Mouse (Mus musculus) erythroblast, adult 5-6 weeks (primary cell): Measurements from ENCODE around the gene Slc25a22. TPM values are rescaled to one million over a fixed set of nuclear protein-coding genes. Genes with fewer than 3 reads are reported as not detected.
A peak's percentile ranks its signal among the peaks of the same experiment; 100 is the strongest.

ENCODE experiments used
- ATAC-seq: replicated peaks from 2 replicates; pipeline ENCODE4 v1.8.0; 2016; ENCODE audit warnings: moderate number of reproducible peaks, mild to moderate bottlenecking, moderate TSS enrichment, inconsistent platforms; ENCODE audit not compliant: poor library complexity, low FRiP score, severe bottlenecking
- total RNA-seq, 2 experiments: library from RNA; stranded (forward) in 1 of 2; stranded (reverse) in 1 of 2; fragments of 150-400 nt in 1 of 2; fragments of 200-764, 138-1000 nt in 1 of 2; gene quantifications; 2 replicates each; pipeline versions ENCODE4 v1.2.3 to v1.2.4; 2015 to 2017; ENCODE audit warnings: low replicate concordance in 2 of 2

The Slc25a22 gene
- total RNA-seq, 2 experiments from 2014 or later = 3.2 to 11.7 TPM

DNA sequence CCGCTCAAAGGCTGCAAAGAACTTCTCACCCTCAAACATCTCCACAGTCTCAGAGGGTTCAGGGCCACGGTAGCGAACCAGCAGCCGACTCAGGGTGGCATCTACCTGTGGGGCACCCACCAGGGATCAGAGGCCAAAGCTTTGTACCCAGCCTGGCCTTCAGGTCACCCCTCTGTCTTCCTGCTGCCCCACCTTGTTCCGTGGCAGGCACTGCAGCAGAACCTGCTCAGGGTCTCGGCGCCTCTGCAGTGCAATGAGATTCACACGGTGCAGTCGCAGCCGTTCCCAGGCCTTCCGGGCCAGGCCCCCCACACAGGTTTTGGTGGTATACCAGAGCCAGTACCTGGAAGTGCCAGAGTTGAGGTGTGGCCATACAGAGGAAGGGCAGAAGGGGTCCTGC, 2.1 kb upstream of the Slc25a22 start:
- ATAC-seq = no peak

GRCm38 (mm10) chr7:141439140-141439679, 1.5 kb upstream of the Slc25a22 start:
- ATAC-seq = no peak

DNA sequence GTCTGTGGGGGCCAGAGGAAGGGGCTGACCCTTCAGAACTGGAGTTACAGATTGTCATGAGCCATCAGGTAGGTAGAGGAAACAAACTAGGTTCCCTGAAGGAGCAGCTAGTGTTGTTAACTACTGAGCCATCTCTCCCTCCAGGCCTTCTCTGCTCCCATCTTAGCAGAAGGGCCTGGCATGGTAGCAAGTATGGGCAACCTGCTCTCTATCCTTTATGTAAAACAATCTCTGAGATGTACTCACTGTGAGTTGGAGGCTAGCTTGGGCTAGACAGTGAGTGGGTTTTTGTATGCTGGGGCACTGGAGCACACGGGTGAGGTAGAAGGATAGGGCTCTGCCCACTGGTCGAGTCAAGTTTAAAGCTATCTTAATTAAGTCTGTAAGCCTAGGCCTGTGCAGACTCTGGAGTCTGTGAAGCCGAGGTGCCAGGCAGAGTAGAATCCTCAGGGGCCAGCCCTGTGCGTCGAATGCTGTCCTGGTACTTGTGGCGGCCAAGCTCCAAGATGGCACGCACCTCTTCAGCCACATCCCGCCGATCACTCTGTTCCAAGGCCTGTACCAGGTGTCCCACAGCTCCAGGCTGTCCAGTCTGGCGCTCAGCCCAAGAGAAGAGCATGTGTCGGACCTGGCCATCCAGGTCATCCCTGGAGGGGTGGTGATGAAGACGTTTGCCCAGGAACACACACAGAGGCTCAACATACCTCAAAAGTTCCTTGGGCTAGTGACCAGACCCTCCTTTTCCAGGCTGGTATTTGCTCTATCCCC, 693 bp upstream of the Slc25a22 start:
- no peak for ATAC-seq

DNA sequence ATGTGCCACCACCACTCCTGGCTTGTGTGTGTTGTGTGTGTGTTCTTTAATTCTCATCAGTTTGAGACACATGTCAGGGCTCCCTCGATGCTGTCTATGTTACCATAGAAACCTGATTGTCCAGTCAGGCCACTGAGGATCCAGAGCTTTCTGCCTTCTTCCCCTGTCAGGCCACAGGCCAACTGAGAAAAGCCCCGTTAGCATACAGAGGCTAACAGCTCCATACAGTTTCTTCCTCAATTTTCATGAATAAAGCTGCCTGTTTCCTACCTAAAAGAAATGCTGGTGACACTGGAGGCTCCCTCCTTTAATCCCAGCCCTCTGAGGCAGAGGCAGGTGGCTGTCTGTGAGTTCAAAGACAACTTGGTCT, 1.2 kb downstream of the Slc25a22 start:
- no peak for ATAC-seq

- no peak for ATAC-seq
Observed at GRCm38 (mm10) chr7:141435856-141436522, 1.7 kb downstream of the Slc25a22 start.

DNA sequence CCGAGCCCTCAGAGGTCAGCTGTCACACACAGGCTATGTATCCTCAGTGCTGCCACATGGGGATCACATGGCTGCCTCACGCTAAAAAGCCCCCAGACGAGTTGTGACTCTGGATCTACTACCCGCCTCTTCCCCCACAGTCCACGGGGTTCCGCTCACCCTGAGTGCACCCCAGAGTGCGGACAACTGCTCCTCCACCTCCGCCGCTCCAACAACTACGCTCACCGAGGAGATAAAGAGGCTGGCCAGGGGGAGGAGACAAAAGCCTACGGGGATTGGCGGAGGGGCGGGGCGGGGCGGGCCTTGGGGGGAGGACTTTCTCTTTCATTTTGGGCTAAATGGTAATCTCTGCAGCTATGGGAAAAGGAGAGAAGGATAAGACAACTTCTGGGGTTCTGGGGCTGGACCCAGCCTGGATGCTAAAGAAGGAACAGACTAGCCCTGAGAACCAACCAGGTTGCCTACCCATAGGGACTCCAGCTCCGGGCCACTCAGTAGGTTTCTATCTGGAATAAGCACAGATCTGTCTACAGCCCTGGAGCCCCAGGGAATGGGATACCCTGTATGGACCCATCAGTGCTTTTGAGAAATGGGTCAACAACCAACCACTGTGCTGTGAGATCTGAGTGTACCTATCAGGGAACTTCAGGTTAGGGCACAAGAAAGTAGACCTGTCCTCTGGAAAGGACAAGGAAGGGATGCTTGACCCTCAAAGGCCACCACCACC, 2.4 kb downstream of the Slc25a22 start:
- peak; percentile 71 for ATAC-seq

DNA sequence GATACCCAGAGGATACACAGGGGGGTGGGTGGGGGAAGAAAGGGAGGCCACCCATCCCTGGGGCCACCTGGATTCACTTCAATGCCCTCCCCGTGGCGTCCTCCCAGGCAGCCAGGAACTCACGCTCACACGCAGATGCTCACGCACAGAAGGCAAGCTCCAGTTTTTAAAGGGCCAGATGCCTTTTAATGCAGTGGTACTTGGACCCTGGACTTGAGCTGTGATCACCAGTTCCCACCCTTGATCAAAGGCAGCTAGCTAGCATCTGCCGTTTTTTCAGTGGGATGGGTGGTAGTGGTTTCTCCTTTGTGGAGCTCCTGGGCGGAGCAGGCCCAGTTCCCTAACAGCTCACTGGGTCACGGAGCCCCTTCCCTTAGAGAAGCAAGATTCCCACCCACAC, 3.2 kb downstream of the Slc25a22 start:
- no peak for ATAC-seq

- no peak for ATAC-seq
Observed at GRCm38 (mm10) chr7:141433517-141434400, 3.9 kb downstream of the Slc25a22 start.

DNA sequence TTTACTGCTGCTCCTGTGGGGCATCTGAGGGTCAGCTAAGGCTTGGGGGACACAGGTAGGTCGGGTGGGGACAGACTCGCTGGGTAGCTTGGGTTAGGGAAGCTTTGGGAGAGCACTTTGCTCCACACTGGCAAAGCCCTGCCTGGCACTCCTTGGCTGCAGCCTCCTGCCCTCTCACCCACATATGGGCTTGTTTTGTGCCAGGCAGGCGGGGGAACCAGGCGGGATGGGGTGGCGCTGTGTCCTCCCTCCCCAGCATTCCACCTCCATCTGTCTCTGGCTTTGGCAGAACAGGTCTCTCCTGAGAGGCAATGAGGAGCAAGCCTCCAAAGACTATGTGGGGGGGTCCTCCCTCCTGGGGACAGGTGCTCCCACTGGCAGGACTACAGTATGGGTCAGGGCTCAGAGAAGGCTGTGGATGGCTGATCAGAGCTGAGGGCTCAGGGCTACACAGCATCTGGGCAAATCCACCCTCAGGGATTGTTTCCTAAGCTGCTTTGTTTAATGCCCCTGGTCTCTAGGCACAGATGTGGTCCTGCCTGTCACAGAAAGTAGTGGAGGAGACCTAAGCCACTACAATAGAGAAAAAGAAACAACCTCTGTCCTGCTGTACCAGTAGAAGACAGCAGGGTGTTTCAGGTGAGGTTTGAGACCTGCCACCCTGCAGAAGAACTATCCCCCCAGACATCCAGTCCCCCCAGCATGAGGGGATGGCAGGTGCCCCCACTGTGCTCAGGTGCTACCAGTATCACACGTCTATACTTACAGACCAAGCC, 4.8 kb downstream of the Slc25a22 start:
- ATAC-seq = no peak

DNA sequence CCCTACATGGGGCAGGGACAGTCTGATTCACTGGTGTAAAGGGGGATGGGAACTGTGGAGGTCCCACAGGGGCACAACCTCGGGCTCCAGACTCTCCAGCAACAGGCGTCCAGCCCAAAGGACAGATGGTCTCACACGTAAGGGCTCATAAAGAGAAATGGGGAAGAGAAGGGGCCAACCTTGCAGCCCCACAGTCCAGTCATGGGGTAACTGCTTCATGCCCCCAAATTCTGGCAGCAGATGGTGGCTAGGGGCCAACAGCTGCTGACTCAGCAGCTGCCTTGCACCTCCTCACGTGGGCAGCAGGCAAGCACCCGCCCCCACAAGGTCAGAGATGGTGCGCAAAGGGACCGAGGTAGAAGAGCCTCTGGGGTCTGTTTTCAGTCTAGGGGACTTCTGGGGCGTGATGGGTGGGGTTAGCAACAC, 5.5 kb downstream of the Slc25a22 start:
- ATAC-seq = no peak

- ATAC-seq = no peak
Observed at GRCm38 (mm10) chr7:141431434-141432185, 6.1 kb downstream of the Slc25a22 start.

DNA sequence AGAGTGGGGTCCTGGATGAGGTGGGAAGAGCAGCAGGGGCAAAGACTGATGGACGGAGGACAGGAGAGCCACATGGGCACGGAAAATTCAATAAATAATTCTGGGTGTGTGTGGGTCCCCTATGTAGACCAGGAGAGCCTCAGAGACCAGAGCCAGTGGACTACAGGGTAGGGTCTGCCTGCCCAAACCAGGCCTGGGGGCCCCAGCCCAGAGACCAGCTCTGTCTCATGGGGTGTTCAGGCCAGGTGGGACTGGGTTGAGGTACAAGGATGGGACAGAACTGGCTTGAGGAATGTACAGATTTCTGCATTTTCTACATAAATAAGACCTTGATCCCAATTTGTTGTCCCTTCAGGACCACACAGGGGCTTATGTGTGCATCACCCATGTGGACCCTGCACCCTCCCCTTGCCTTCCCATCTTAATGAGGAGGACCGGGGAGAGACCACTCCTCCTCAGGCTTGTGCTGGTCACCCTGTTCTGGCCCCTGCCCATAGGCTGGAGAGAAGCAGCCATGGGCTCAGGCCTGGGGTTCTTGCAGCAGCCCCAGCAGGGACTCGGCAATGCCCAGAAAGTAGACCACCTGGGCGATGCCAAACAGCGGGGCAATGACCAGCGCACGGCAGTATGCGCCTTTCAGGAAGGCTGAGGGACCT, 7.0 kb downstream of the Slc25a22 start:
- no peak for ATAC-seq

DNA sequence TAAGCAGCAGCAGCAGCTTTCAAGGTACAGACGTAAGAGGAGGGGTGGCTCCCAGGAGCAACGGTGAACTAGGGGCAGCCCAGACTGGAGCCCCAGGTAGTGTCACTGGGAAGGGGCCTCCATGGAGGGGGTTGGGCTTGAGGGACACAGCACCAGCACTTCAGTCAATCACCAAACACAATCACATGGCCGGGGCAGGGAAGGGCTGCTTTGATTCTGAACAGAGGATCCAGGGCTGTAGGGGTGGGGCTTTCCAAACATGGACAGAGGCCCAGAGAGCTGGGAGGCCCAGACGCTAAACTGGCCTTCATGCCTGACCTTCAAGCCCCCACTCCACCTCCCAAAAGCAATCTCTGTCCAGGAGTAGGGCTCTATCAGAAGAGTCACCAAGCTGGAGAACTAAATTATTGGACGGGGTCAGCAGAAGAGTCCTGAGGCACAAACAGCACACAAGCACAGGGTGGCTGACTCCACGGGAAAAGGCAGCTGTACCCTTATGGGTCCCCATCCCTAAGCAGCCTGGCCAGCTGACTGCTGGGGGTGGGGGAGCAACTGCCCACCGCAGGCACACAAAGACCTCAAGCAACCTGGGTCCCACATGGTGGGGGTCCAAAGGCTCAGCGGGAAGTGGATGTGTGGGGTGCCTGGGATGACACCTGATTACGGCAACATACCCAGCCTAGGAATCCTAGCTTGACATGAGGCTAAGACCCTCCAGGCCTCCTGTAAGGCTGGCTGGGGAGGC, 7.7 kb downstream of the Slc25a22 start:
- no peak for ATAC-seq

DNA sequence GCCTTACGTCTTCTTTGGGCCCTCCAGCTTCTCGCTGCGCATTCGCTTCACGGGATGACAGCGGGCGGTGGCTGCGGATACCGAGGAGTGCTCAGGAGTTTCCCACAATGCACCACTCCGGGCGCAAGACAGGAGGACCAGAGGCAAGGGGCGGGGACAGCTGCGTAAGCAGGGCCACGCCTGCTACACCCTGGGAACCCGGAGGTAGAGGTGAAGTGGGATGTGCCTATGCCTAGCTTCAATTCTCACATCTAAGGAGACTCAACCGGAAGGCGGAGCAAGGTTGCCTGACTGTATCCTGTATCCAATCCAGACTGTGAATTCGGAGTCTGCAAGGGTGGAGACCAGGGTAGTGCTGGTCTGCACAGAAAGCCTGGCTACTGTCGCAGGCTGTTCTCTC, 8.4 kb downstream of the Slc25a22 start, which contains the start of gene Cend1:
Gene Cend1 (minus strand): TSS at position 182 of the 400 bp plus-strand sequence.
- ATAC-seq = no peak

- ATAC-seq = no peak
Observed at GRCm38 (mm10) chr7:141428701-141429100, 9.0 kb downstream of the Slc25a22 start.

DNA sequence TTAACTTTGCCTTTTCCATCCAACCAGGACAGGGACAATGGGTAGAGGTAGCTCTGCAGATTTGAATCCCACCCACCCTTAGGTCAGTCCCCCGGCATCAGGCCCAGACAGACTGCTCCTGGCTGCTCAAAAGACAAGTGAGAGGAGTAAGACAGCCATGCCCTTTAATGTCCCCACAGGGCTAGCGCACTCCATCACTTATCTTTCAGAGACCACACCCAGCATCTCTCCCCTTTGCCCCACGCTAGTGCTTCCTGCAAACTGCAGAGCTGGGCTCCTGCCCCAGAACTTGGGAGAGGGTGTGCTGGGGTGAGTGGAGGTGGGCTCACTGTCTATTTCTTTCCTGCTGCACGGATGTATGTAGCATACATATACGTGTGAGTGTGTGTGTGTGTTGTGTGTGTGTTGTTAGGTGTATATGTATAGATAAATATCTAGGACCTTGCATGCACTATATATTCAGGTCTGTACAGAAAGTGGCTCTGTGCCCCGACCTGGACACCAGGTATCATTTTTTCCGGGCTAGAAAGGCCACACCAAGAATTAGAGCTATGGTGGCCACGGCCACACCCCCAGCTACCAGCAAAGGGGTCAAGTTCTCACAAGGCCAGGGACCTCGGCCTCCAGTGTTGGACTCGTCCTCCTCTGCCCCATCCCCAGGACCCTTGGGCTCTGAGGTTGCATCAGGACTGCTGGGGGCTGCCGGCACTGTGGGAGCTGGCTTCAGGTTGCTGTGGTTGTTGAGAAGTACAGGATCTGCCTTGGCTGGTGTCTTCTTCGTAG, 10.6 kb downstream of the Slc25a22 start:
- ATAC-seq = 0 out of 2 replicates have a peak, but pooled peaks have one; percentile 7
